Mouse (Mus musculus) frontal cortex, postnatal 36 days (tissue): ENCODE data around the gene Knstrn.

ENCODE experiments used
- DNase-seq, 2 experiments: peaks; one replicate each; pipeline ENCODE4 v3.0.0; 2022; ENCODE audit warnings: low spot score in 2 of 2

Gene Knstrn

GRCm38 (mm10) chr2:118861454-118862339, 47.9 kb downstream of the Knstrn start, which contains the start of gene Ivd:
Gene Ivd, plus strand, starts transcription at chr2:118861954.
- DNase-seq, result peak; percentile 88 to 96

DNA sequence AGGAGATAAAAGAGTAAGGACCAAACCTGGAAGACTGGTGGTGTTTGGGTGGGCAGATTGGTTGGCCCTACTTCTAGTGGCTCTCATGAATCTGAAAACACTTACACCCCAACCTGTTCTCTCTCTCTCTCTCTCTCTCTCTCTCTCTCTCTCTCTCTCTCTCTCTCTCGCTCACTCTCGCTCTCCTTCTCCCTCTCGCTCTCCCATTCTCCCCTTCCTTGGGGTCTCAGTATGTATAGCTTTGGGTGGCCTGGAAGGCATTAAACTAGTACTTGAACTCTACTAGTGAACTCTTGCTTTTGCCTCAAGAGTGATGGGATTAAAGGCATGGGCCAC, 48.5 kb downstream of the Knstrn start:
- no peak for DNase-seq

GRCm38 (mm10) chr2:118870601-118871000, 56.8 kb downstream of the Knstrn start:
- no peak for DNase-seq

DNA sequence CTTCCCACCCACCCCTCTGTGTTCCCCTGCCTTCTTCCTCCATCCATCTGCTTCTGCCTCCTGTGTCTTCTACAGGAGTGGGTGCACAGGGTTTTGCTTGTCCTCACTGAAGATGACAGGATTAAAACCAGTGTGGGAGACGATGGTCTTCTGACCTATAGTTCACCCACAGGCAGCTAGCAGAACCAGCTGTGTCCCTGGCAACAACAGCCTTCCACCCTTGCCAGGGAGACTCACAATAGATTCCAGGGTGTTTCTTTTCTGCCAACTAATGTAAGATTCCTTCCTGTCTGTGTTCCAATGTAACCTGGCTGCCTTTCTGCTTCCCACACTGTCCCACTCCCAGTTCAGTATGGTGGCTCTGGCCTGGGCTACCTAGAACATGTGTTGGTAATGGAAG, 57.2 kb downstream of the Knstrn start:
- no peak for DNase-seq

DNA sequence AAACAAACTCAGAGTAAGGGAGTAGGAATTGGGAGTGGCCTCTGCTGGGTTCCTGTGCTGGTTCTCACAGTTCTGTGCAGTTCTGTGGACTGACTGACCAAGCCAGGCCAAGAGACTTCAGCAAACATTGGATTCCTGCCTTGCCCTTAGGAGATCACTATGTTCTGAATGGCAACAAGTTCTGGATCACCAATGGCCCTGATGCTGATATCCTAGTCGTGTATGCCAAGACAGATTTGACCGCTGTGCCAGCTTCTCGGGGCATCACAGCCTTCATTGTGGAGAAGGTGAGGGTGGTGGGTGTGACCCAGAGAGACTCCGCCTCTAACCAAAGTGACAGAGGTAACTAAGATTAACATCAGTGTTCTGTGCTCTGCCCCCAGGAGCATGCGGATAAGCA, 59.2 kb downstream of the Knstrn start:
- DNase-seq, result no peak

- DNase-seq, result no peak
These were observed 60.2 kb downstream of the Knstrn start for GRCm38 (mm10) chr2:118873890-118874430.

DNA sequence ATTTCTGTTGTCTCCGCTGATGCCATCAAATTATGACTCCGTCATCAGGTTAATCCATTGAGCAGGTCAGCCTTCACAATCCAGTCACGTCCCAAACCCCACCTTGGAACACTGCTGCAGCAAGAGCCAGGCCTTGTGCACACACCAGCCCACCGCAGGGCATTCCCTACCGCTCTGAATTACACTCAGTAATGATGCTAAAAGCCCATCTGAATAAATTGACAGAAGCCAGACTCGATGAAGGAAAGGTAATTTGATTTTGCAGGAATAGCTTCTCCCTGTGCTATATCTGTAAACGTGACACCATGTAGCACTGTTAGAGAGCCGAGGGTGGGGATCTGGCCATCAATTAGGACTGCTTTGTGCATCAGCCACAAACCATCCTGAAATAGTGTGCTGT, 61.5 kb downstream of the Knstrn start:
- no peak for DNase-seq

DNA sequence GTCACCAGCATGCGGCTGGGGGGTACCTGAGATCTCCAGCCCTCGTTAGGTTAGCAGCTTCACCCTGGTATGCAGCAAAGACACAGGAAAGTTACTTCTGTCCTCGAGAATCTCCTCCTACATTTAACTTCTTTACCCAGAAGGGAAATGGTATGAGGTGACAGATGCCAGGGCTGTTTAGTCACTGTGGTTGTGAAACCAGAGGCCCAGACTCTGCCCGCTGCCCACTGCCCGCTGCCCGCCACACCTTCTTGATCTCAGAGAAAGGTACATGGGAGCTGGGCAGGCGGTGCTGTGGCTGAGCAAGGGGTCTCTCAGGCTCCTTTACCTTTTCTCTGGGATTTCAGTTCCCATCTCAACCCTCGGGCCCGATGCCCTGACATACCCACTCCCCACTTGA, 62.6 kb downstream of the Knstrn start:
- no peak for DNase-seq

GRCm38 (mm10) chr2:118881019-118881418, 67.2 kb downstream of the Knstrn start:
- no peak for DNase-seq

- no peak for DNase-seq
These were observed 68.2 kb downstream of the Knstrn start for GRCm38 (mm10) chr2:118881956-118882355.

- DNase-seq, result peak; percentile 92 to 93
These were observed 69.3 kb downstream of the Knstrn start for GRCm38 (mm10) chr2:118882840-118883679.

- DNase-seq, result no peak
These were observed 73.6 kb downstream of the Knstrn start for GRCm38 (mm10) chr2:118887440-118887839.

DNA sequence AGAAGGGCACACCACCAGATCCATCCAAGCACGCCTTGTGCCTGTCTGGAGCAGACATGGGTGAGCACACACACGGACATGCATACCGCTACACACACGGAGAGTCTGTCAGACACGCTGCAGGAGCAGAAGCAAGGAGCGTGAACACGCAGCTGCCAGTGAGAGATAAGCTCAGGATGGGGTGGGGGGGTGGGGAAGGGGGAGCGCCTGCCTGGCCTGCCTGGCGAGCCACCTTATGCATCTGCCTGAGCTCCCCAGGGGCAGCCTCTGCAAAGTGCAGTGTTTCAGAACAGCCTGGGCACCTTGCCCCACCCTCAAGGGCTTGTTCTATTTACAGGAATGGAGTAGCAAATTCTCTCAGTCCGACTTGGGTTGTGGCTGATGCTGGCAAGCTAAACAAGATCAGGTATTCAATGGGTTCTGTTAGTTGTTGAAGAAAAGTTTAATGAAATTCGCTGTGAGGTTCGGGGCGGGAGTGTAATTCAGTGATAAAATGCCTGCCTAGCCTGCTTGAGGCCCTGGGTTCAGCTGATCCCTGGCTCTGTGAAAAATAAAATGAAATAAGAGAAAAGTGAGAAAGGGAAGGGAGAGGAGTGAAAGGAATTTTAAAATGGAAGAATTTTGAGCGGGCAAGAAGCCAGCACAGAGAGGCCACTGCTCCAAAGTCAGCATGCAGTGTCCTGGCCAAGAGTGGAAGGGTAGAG, 74.2 kb downstream of the Knstrn start:
- no peak for DNase-seq

GRCm38 (mm10) chr2:118891173-118891572, 77.4 kb downstream of the Knstrn start:
- DNase-seq, result no peak

- DNase-seq, result no peak
These were observed 82.4 kb downstream of the Knstrn start for GRCm38 (mm10) chr2:118895990-118896913.

DNA sequence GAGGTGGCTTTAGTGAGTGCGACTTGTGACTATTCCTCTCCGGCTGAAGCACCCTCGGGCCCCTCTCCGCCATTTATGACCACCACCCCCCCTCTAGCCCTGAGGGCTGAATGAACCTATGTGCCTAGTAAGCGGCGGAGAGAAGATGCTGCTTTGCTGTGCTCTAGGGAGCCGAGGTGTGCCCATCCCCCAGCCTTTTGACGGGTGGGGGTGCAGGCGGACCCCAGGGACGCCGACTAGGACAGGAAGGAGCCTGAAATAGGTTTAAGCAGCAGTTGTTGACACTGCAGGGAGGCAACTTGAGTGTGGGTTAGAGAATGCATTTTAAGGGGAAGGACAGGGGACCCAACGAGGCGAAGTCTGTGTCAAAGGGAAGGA, 83.1 kb downstream of the Knstrn start:
- no peak for DNase-seq

DNA sequence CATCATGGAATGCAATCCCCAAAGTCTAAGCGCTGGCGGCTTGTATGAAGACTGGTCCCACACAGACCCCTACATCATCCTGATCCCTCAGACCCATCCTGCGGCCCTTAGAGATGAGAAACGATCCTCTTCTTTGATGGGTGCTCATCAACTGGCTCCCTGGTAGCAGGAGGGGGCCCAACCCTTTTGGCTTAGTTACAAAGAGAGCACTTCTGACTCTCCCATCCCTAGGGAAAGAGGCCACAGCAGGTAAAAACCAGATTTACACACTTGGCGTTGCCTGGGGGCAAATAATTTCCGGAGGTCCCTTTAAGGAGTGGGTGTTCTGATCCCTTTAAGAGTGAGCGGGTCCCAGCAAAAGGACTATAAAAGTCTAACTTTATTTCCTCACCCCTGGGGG, 83.6 kb downstream of the Knstrn start:
- DNase-seq, result no peak

DNA sequence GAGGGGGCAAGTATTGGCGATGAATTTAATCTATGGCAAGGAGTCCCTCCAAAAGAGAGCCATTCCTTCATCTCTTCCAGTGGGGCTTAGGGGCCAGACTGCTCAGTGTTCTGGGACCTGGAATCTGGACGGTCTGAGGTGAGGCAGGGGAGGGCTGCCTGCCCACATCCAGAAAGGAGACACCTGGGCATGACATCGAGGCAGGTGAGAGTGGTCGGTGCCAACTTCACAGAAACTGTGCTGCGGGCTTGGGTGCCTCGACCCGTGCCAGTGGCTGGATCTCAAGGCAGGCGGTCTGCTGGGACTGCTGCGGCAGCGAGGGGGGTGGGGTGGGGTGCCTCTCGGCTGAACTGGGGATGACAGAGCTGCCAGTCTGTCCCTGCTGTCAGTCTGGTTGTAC, 84.0 kb downstream of the Knstrn start:
- no peak for DNase-seq

GRCm38 (mm10) chr2:118898771-118899170, 85.0 kb downstream of the Knstrn start:
- no peak for DNase-seq

DNA sequence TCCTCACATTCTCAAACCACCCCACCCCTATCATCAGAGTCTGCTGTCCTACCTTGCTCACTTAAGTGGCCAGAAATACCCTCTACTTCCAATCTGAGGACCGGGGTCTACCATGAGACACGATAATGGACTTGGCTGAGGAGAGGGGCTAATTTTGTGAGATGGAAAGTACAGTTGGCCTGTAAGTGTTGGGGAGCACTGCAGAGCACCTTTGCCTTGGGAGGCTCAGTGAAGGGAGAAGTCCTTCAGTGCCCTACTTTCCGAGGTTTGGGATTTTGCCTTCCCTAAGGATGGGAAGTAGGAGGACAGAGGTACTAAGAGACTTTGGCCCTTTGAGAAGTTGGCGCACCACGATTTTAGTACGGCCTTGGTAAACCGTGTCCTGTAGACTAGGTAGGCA, 85.5 kb downstream of the Knstrn start:
- DNase-seq, result no peak
